Mouse (Mus musculus) spleen, adult 2 months (tissue): ENCODE data around the gene Cds2.

Experiments
- CTCF ChIP-seq: fragments of 200-500 bp; IDR thresholded peaks from 2 replicates; pipeline ENCODE4 v1.5.1; 2011; ENCODE audit warnings: mild to moderate bottlenecking, inconsistent platforms; ENCODE audit not compliant: insufficient read depth, insufficient read length, insufficient replicate concordance; ENCODE audit errors: extremely low read depth
- POLR2A ChIP-seq: fragments of 200-500 bp; IDR thresholded peaks from 2 replicates; pipeline ENCODE4 v1.6.1; 2011; ENCODE audit warnings: low read depth, low read length, inconsistent platforms

- no peak for TF ChIP-seq POLR2A
- no peak for TF ChIP-seq CTCF
These were observed 13.3 kb downstream of the Cds2 start for GRCm38 (mm10) chr2:132276249-132276648.
